Mouse (Mus musculus) cerebellum, adult 2 months (tissue): ENCODE results near the gene Timm50. TPM values are rescaled to one million over a fixed set of nuclear protein-coding genes. Genes with fewer than 3 reads are reported as not detected.

Experiments used
- DNase-seq, 2 experiments: peaks; one replicate each; pipeline ENCODE4 v3.0.0; 2021
- H3K27ac ChIP-seq: fragments of 200-500 bp; 2 replicates; pipeline ENCODE4 v1.5.1; 2012; ENCODE audit warnings: low read length, control low read depth, inconsistent platforms; ENCODE audit not compliant: insufficient read depth
- H3K27me3 ChIP-seq: fragments of 200-500 bp; 2 replicates; pipeline ENCODE4 v1.6.1; 2012; ENCODE audit warnings: inconsistent platforms, mild to moderate bottlenecking, low read length, moderate library complexity; ENCODE audit not compliant: control insufficient read depth, insufficient read depth
- H3K4me1 ChIP-seq: fragments of 200-500 bp; 2 replicates; pipeline ENCODE4 v1.6.1; 2011; ENCODE audit warnings: low read length; ENCODE audit not compliant: control insufficient read depth, insufficient read depth
- H3K4me3 ChIP-seq: fragments of 200-500 bp; replicated peaks from 2 replicates; pipeline ENCODE3; 2011; ENCODE audit warnings: mild to moderate bottlenecking, low read depth, low read length, control low read depth; ENCODE audit not compliant: insufficient read depth
- CTCF ChIP-seq: fragments of 200-500 bp; IDR thresholded peaks from 2 replicates; pipeline ENCODE4 v1.5.1; 2011; ENCODE audit warnings: low read depth, mild to moderate bottlenecking, control low read depth, low read length, moderate library complexity, borderline replicate concordance; ENCODE audit not compliant: insufficient read depth
- POLR2A ChIP-seq: fragments of 200-500 bp; IDR thresholded peaks from 2 replicates; pipeline ENCODE4 v1.6.1; 2011; ENCODE audit warnings: low read length, control low read depth, borderline replicate concordance; ENCODE audit not compliant: insufficient read depth
- WGBS: fragments of 180-500 bp; shearing (Covaris S2); methylation state at CpG from one replicate; pipeline ENCODE4 v1.1.7; 2018; 5-methylcytosine and 5-hydroxymethylcytosine counted together
- polyA plus RNA-seq: library from polyadenylated mRNA; depleted of rRNA; stranded (reverse); fragments of >200 nt; gene quantifications from 2 replicates; pipeline ENCODE4 v1.2.3, GENCODE M21; 2012

The Timm50 gene
- polyA plus RNA-seq, 1 experiment = 78.6 TPM

- H3K27ac ChIP-seq = no peak overlapping the region; the same call in 1 of the 2 replicates
- TF ChIP-seq CTCF (no peak), POLR2A (no peak)
- no peaks in the 10 kb centered on the region for H3K27me3 ChIP-seq
- DNase-seq = peak; percentile 38 to 47
- H3K4me3 ChIP-seq = no peak overlapping the region
- H3K4me1 ChIP-seq = peaks cover 7% of the 10 kb centered on the region
- 58% methylated on average over 19 of the region's 19 CpGs for WGBS
These were observed 27.5 kb upstream of the Timm50 start for GRCm38 (mm10) chr7:28339213-28339917.

DNA sequence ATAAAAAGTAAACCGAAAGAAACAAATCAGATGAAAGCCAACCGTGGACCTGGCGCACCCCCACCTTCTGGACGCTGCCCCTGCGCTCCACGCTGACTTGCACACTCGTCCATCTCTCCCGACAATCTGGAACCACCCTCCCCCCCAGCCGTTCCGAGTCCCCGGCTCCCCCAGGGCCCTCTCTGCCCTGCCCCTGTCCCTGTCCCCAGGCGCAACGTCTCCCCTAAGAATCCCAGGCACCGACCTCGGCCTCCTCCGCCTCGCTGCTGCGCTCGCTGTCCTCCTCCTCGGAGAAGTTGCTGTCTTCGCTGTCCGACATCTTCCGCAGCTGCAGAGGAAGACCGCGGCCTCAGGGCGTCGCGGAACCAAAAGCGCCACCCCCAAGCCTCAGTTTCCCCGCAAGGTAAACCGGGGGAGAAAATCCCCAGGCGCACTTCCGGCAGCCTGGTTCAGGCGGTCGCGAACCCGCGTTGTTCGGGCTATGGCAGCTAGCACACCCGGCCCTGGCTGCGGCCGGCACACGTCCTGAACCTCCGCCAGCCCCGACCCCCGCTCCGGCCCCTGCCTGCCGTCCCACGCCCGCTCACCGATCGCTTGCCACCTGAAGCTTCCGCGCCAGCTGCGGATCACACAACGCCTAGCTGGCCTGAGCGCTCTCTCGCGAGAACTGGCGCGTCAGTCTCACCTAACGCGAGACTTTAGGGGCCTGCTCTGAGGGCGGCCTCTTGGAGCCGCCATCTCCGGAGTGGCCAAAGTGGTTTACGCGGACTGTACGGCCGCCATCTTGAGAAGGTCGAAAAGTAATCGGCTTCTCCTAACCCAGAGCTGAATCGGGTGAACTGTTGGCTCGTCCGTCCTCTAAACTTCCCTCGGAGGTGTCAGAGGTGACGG is 26.5 kb upstream of the Timm50 start, which contains the start of gene Supt5:
Gene Supt5, minus strand, starts transcription at position 639 of the 891 bp plus-strand sequence.
- peak; percentile 96 to 98 for DNase-seq
- Histone ChIP-seq H3K4me3 (peak within 1 kb of the TSS; percentile 90), H3K4me1 (peaks cover 10% of the 10 kb centered on the region), H3K27me3 (no peaks in the 10 kb centered on the region), H3K27ac (peak within 1 kb of the TSS; percentile 52; the same call in 1 of the 2 replicates)
- under 1% methylated on average over 77 of the region's 77 CpGs for WGBS
- peak; percentile 94 for TF ChIP-seq POLR2A
- TF ChIP-seq CTCF = no peak

DNA sequence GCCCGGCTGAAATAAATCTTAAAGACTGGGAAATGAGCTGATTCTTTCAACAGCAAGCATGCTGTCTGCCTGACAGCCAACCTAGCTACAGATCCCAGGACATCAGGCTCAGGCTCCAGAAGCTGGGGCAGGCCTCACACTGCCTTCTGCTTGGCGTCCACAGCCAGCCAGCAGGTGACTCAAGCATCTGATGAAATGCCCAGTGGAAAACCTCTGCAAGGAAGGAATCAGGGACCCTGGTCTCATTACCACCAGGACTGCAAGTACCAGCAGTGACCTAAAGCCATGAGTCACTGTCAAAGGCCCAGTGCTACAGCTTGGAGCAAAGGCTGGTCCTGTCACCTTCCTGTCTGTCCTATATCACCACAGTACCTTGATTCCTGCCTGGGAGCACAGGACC is 23.6 kb upstream of the Timm50 start:
- Histone ChIP-seq H3K27me3 (no peaks in the 10 kb centered on the region), H3K4me3 (no peak overlapping the region), H3K27ac (no peak overlapping the region), H3K4me1 (peaks cover 10% of the 10 kb centered on the region)
- no peak for DNase-seq
- no peak for TF ChIP-seq POLR2A
- TF ChIP-seq CTCF = no peak
- 82% methylated on average over 2 of the region's 2 CpGs for WGBS

DNA sequence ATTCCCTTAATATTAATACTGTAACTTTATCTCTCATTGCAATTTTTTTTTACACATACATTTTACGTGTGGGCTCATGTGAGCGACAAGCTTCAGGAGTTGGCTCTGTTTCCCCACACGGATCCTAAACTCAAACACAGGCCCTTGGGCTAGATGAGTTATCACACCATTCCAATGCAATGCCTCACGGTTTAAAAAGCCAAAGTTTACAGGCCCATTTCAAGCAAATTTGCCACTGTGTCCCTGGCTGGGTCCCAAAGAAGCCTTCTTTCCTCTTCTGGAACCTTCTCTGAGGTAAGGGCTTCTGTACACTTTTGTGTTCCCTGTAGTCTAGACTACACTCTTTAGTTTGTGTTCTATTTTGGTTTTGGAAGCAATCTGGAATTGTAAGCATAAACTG is 22.7 kb upstream of the Timm50 start:
- Histone ChIP-seq H3K4me3 (no peak overlapping the region), H3K4me1 (peaks cover 10% of the 10 kb centered on the region), H3K27me3 (no peaks in the 10 kb centered on the region), H3K27ac (no peak overlapping the region)
- DNase-seq = no peak
- 74% methylated on average over 4 of the region's 4 CpGs for WGBS
- no peak for TF ChIP-seq POLR2A
- TF ChIP-seq CTCF = no peak

DNA sequence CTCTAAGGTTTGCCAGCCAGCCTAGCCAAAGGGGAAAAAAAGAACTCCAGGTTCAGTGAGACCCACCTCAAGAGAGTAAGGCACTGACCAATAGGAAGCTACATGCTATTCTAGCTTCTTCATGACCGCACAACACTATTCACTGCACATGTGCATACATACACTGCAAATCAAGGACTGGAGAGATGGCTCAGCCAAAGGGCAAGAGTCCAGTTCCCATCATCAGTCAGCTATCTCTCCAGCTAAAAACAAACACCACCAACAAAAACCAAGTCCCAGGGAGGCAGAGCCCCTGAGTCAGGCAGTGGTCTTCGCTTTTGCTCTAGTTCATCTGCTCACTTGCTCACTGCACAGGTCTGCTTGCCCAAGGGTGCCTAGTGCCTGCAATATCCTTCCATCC is 16.4 kb upstream of the Timm50 start:
- WGBS = 92% methylated on average over 2 of the region's 2 CpGs
- Histone ChIP-seq H3K4me3 (no peak overlapping the region), H3K27ac (no peak overlapping the region), H3K27me3 (no peaks in the 10 kb centered on the region), H3K4me1 (no peaks in the 10 kb centered on the region)
- TF ChIP-seq CTCF = no peak
- no peak for TF ChIP-seq POLR2A
- DNase-seq = no peak

GRCm38 (mm10) chr7:28326457-28326856 is 14.6 kb upstream of the Timm50 start:
- WGBS = 81% methylated on average over 4 of the region's 4 CpGs
- Histone ChIP-seq H3K27ac (no peak overlapping the region), H3K27me3 (no peaks in the 10 kb centered on the region), H3K4me3 (no peak overlapping the region), H3K4me1 (no peaks in the 10 kb centered on the region)
- no peak for TF ChIP-seq CTCF
- TF ChIP-seq POLR2A = no peak
- no peak for DNase-seq

- H3K27ac ChIP-seq = no peak overlapping the region
- no peaks in the 10 kb centered on the region for H3K27me3 ChIP-seq
- TF ChIP-seq POLR2A (no peak), CTCF (no peak)
- H3K4me1 ChIP-seq = no peaks in the 10 kb centered on the region
- DNase-seq = no peak
- H3K4me3 ChIP-seq = no peak overlapping the region
- WGBS = 97% methylated on average over 8 of the region's 8 CpGs
These were observed 13.4 kb upstream of the Timm50 start for GRCm38 (mm10) chr7:28325293-28325692.
